In genomic region chr3:29030791-29031190, GRCm38 (mm10) we compare ENCODE assay signal across 24 mouse cellular contexts. TPM values are rescaled to one million over a fixed set of nuclear protein-coding genes. Genes with fewer than 3 reads are reported as not detected.
DNase-seq lines count a peak whose midpoint lies in the region; ATAC-seq and TF ChIP-seq lines count a peak whose summit lies in the region.
"Had no signal": no experiment of that assay in that cellular context is flagged by ENCODE, and none has a peak within 500 bp of the region (broad histone marks: within the 10 kb centered on the region; RNA-seq: fewer than 3 reads in every experiment).

No protein-coding gene starts in this region.

- H3K4me3 ChIP-seq in neural tube, embryonic 13.5 days: no peak overlapping the region
- no peak overlapping the region for H3K4me3 ChIP-seq in hindbrain, embryonic 14.5 days (replicated peaks; ENCODE audit: low read length)
- H3K4me3 ChIP-seq in neural tube, embryonic 15.5 days (replicated peaks): no peak overlapping the region
- H3K4me3 ChIP-seq in left cerebral cortex, adult 2 months: no peak overlapping the region
- H3K4me3 ChIP-seq: heart, embryonic 13.5 days; limb, embryonic 10.5 days; megakaryocyte, embryonic 14.5 days had no signal

- intact Hi-C loops in left cerebral cortex, adult 2 months (cut with DNase I): loop anchor here (10.0 kb wide), 2 partner anchors 334 to 1524 kb away; no protein-coding TSS in a partner anchor

- no peak overlapping the region for H3K9ac ChIP-seq in neural tube, embryonic 13.5 days
- no peak overlapping the region for H3K9ac ChIP-seq in hindbrain, embryonic 14.5 days
- H3K9ac ChIP-seq in neural tube, embryonic 15.5 days (replicated peaks): no peak overlapping the region
- H3K9ac ChIP-seq: heart, embryonic 13.5 days had no signal

- no peak overlapping the region for H3K4me2 ChIP-seq in neural tube, embryonic 13.5 days
- no peak overlapping the region for H3K4me2 ChIP-seq in hindbrain, embryonic 14.5 days (replicated peaks)
- H3K4me2 ChIP-seq in neural tube, embryonic 15.5 days: no peak overlapping the region
- H3K4me2 ChIP-seq: heart, embryonic 13.5 days had no signal

- H3K36me3 ChIP-seq in neural tube, embryonic 13.5 days: no peaks in the 10 kb centered on the region
- no peaks in the 10 kb centered on the region for H3K36me3 ChIP-seq in hindbrain, embryonic 14.5 days (replicated peaks; ENCODE audit: control insufficient read depth, insufficient read depth)
- H3K36me3 ChIP-seq in neural tube, embryonic 15.5 days: no peaks in the 10 kb centered on the region
- H3K36me3 ChIP-seq: heart, embryonic 13.5 days; limb, embryonic 10.5 days had no signal

- H3K27ac ChIP-seq in neural tube, embryonic 13.5 days (replicated peaks): no peak overlapping the region
- no peak overlapping the region for H3K27ac ChIP-seq in hindbrain, embryonic 14.5 days
- H3K27ac ChIP-seq in neural tube, embryonic 15.5 days (replicated peaks): no peak overlapping the region
- H3K27ac ChIP-seq in left cerebral cortex, adult 2 months: no peak overlapping the region
- H3K27ac ChIP-seq: heart, embryonic 13.5 days; limb, embryonic 10.5 days had no signal

- ATAC-seq in neural tube, embryonic 13.5 days (ENCODE audit: low read depth): peak; percentile 43; the same call in 1 of the 2 replicates
- ATAC-seq in hindbrain, embryonic 14.5 days (ENCODE audit: low FRiP score): peak; percentile 70; the same call in 1 of the 2 replicates
- ATAC-seq in neural tube, embryonic 15.5 days (ENCODE audit: low FRiP score): peak; percentile 50; the same call in 1 of the 2 replicates
- ATAC-seq: inflammation-experienced regulatory T-cells, adult 6 months; Patski had no signal

- H3K27me3 ChIP-seq in neural tube, embryonic 13.5 days: no peaks in the 10 kb centered on the region
- no peaks in the 10 kb centered on the region for H3K27me3 ChIP-seq in hindbrain, embryonic 14.5 days (ENCODE audit: control insufficient read depth, insufficient read depth, low read length)
- H3K27me3 ChIP-seq in neural tube, embryonic 15.5 days (replicated peaks): no peaks in the 10 kb centered on the region
- H3K27me3 ChIP-seq: heart, embryonic 13.5 days; megakaryocyte, embryonic 14.5 days had no signal

- no peaks in the 10 kb centered on the region for H3K9me3 ChIP-seq in neural tube, embryonic 13.5 days
- H3K9me3 ChIP-seq in hindbrain, embryonic 14.5 days (ENCODE audit: control insufficient read depth, low read length): no peaks in the 10 kb centered on the region
- no peaks in the 10 kb centered on the region for H3K9me3 ChIP-seq in neural tube, embryonic 15.5 days (replicated peaks)
- H3K9me3 ChIP-seq: heart, embryonic 13.5 days; limb, embryonic 10.5 days; megakaryocyte, embryonic 14.5 days had no signal

- no peak for TF ChIP-seq CTCF in left cerebral cortex, adult 2 months (IDR thresholded peaks at IDR 0.05)

- peak; percentile 13 for DNase-seq in embryo, embryonic 10.5 days (ENCODE audit: low spot score)
- no peak for DNase-seq in embryo, embryonic 10 days (ENCODE audit: low spot score)
- DNase-seq in neural tube, embryonic 10.5 days (ENCODE audit: extremely low spot score, low spot score): no peak
- no peak for DNase-seq in hindbrain, embryonic 14.5 days (ENCODE audit: low spot score)
- no peak for DNase-seq in thymus, adult 18-20 months
- no peak for DNase-seq in left cerebral cortex, adult 2 months (ENCODE audit: extremely low spot score in 1 of 2, low spot score in 2 of 2)
- DNase-seq: adrenal gland, adult 8-10 months; cerebellum, adult 11 months; cerebellum, postnatal 25 days; gastrocnemius, postnatal 10 days; heart, adult 18-20 months; kidney, adult 8-10 months; kidney, postnatal 14 days; lung, adult 18-20 months; lung, postnatal 14 days had no signal

- 32% methylated on average over 7 of the region's 7 CpGs for WGBS in neural tube, embryonic 13.5 days
- WGBS in hindbrain, embryonic 14.5 days: 32% methylated on average over 7 of the region's 7 CpGs
- WGBS in neural tube, embryonic 15.5 days: 24% methylated on average over 7 of the region's 7 CpGs

- peaks cover 14% of the 10 kb centered on the region; the same call in 1 of the 2 replicates for H3K4me1 ChIP-seq in neural tube, embryonic 13.5 days (replicated peaks)
- H3K4me1 ChIP-seq in hindbrain, embryonic 14.5 days (replicated peaks; ENCODE audit: control insufficient read depth, insufficient read depth, low read length): no peaks in the 10 kb centered on the region
- no peaks in the 10 kb centered on the region for H3K4me1 ChIP-seq in neural tube, embryonic 15.5 days
- H3K4me1 ChIP-seq: heart, embryonic 13.5 days; megakaryocyte, embryonic 14.5 days had no signal

RNA-seq across cellular contexts. Expression of gene Egfem1, which starts 51.0 kb away (rescaled TPM):
- polyA plus RNA-seq in neural tube, embryonic 13.5 days (2015; fragmentation: Nextera tagmentation; extraction: Ambion mirVana): 5.4 and 7.2 TPM in 2 replicates
- polyA plus RNA-seq in hindbrain, embryonic 14.5 days (2014; fragmentation: Nextera tagmentation; extraction: Ambion mirVana): 4.3 and 6.7 TPM in 2 replicates
- 4.3 and 5.1 TPM in 2 replicates for polyA plus RNA-seq in neural tube, embryonic 15.5 days (2015; fragmentation: Nextera tagmentation; extraction: Ambion mirVana)
- total RNA-seq in left cerebral cortex, adult 2 months (2021): 10 to 100 TPM; 16.9 to 21.8 TPM
- total RNA-seq: heart, adult 18-20 months; heart, postnatal 25 days had no signal
- polyA plus RNA-seq: inflammation-experienced regulatory T-cells, adult 6 months; Patski; spleen, adult 2 months had no signal
